Mouse (Mus musculus) regulatory T cell (primary cell): Measurements from ENCODE around the gene Olfr804.

Experiments
- in situ Hi-C: fragments of 300-600 bp; cut with MboI, MseI; formaldehyde crosslinking; loops from one replicate; pipeline ENCODE4 v1.15.1; 2025; ENCODE audit warnings: high pct_unique_total_duplicates

Gene Olfr804

GRCm38 (mm10) chr10:129702910-129703309, at the start of gene Olfr804:
TSS of gene Olfr804 (plus strand) at chr10:129703210.
- in situ Hi-C loops, result no loop called here

- in situ Hi-C loops, result no loop called here
These were observed 45.6 kb upstream of the Olfr804 start, which contains the start of gene Olfr800 for GRCm38 (mm10) chr10:129657394-129657793. TSS of gene Olfr800 (plus strand) at chr10:129657694.

GRCm38 (mm10) chr10:129673765-129674164, 29.2 kb upstream of the Olfr804 start, which contains the start of gene Olfr801:
TSS of gene Olfr801 (minus strand) at chr10:129673865.
- in situ Hi-C loops, result no loop called here

GRCm38 (mm10) chr10:129688069-129688468, 14.9 kb upstream of the Olfr804 start, which contains the start of gene Olfr802:
TSS of gene Olfr802 (minus strand) at chr10:129688169.
- in situ Hi-C loops, result no loop called here

GRCm38 (mm10) chr10:129694186-129694585, 8.8 kb upstream of the Olfr804 start, which contains the start of gene Olfr803:
TSS of gene Olfr803 (minus strand) at chr10:129694286.
- in situ Hi-C loops, result no loop called here

- in situ Hi-C loops, result no loop called here
These were observed 26.3 kb downstream of the Olfr804 start, which contains the start of gene Olfr805 for GRCm38 (mm10) chr10:129729275-129729674. TSS of gene Olfr805 (minus strand) at chr10:129729375.

- in situ Hi-C loops, result no loop called here
These were observed 38.8 kb downstream of the Olfr804 start, which contains the start of gene Olfr806 for GRCm38 (mm10) chr10:129741821-129742220. TSS of gene Olfr806 (minus strand) at chr10:129741921.

- in situ Hi-C loops, result no loop called here
These were observed 54.7 kb downstream of the Olfr804 start, which contains the start of gene Olfr807 for GRCm38 (mm10) chr10:129757693-129758092. TSS of gene Olfr807 (minus strand) at chr10:129757793.
